Mouse (Mus musculus): ENCODE results near the gene P4hb. TPM values are rescaled to one million over a fixed set of nuclear protein-coding genes. Genes with fewer than 3 reads are reported as not detected.
A peak's percentile ranks its signal among the peaks of the same experiment; 100 is the strongest.

P4hb gene
- polyA plus RNA-seq, 1 experiment from 2014 or later = 648 TPM

DNA sequence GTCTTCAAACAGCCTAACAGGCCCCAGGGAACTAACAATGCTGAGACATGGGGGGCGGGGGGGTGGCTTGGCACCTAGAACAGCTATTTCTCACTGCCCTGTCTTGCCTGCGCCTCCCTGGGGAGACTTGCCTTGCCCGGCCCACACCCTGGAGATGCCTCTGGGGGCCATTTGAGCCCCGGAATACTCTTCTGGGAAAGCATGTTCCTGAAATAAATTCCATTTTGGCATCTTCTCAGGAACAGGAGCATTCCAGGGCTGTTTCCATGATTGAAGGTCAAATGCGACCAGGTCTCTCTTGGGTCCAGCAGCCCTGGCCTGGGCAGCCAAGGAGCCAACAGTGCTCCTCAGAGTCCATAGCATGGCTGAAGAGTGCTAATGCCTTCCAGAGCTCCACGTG lies 30.7 kb downstream of the P4hb start:
- no peak overlapping the region for H3K9ac ChIP-seq (ENCODE audit: low read depth, low read length)
- H3K4me3 ChIP-seq (ENCODE audit: low read depth, low read length) = no peak overlapping the region
- H3K36me3 ChIP-seq (ENCODE audit: control insufficient read depth, insufficient read depth, low read length) = peaks cover 19% of the 10 kb centered on the region
- no peaks in the 10 kb centered on the region for H3K9me3 ChIP-seq (ENCODE audit: control insufficient read depth, low read length)
- no peak overlapping the region for H3K4me2 ChIP-seq
- peaks cover 13% of the 10 kb centered on the region for H3K4me1 ChIP-seq (replicated peaks; ENCODE audit: control insufficient read depth, insufficient read depth, low read length)
- WGBS = 83% methylated on average over 6 of the region's 6 CpGs
- ATAC-seq (replicated peaks; ENCODE audit: low FRiP score) (no peak), DNase-seq (ENCODE audit: low spot score) (no peak)
- H3K27me3 ChIP-seq (replicated peaks; ENCODE audit: control insufficient read depth, insufficient read depth, low read length) = no peaks in the 10 kb centered on the region; the same call in 1 of the 2 replicates
- no peak overlapping the region for H3K27ac ChIP-seq (ENCODE audit: low read depth, low read length)

DNA sequence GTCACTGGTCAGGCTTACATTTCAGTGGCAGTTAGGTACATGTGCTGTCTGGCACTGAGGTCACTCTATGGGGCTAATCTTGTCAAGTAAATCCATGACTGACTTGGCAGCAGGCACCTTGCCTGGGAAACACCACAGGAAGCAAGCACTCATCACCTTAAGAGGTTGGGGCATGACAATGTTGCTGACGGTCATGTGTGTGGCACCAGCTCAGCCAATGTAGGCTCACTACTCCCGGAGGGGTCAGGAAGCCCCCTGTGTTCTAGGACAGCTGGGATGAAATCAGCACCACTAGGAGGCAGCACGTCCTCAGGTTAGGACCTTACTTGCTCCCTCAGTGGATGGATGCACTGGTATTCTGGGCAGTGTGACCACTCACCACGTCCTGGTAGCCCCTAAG lies 31.1 kb downstream of the P4hb start:
- peaks cover 19% of the 10 kb centered on the region for H3K36me3 ChIP-seq (ENCODE audit: control insufficient read depth, insufficient read depth, low read length)
- H3K4me2 ChIP-seq = no peak overlapping the region
- H3K27ac ChIP-seq (ENCODE audit: low read depth, low read length) = no peak overlapping the region
- no peaks in the 10 kb centered on the region for H3K9me3 ChIP-seq (ENCODE audit: control insufficient read depth, low read length)
- 49% methylated on average over 4 of the region's 4 CpGs for WGBS
- no peaks in the 10 kb centered on the region; the same call in 1 of the 2 replicates for H3K27me3 ChIP-seq (replicated peaks; ENCODE audit: control insufficient read depth, insufficient read depth, low read length)
- no peak overlapping the region for H3K9ac ChIP-seq (ENCODE audit: low read depth, low read length)
- no peak for DNase-seq (ENCODE audit: low spot score)
- no peak for ATAC-seq (replicated peaks; ENCODE audit: low FRiP score)
- H3K4me3 ChIP-seq (ENCODE audit: low read depth, low read length) = no peak overlapping the region
- H3K4me1 ChIP-seq (replicated peaks; ENCODE audit: control insufficient read depth, insufficient read depth, low read length) = peaks cover 11% of the 10 kb centered on the region

DNA sequence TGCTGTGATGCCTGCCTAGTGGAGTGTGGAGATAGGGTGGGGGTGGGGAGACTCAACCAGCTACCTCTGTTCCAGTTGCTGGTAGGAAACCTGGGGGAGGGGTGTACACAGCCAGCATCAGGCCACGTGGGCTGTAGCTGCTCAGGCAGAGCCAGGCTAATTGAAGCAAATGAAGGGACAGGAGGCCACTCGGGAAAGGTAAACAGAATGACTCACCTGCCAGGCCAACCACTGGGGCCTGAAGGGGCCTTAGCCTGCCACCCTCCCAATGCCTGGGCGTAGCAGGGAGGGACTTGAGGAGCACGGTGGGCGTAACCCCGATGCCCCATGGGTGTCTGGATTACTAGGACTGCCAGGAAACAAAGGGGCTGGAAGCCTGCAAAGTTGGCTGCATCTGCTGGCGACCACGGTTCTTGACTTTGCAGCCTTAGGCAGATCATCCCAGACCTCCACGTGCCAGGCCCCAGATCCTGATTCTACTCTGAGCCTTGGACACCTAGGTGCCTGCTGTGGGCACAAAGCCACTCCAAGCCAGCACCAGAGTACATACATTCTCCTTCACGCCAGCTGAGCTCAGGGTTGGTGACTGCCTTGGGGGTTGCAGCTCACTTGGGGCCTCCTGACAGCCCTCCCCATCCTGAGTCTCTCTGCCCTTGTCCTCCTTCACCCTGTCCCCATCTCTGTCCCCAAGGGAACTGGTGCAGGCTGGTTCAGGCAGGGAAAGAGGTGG lies 33.6 kb downstream of the P4hb start:
- H3K27ac ChIP-seq (ENCODE audit: low read depth, low read length) = peak overlapping the region; percentile 39; the same call in 1 of the 2 replicates
- H3K9me3 ChIP-seq (ENCODE audit: control insufficient read depth, low read length) = no peaks in the 10 kb centered on the region
- peak overlapping the region; percentile 13; the same call in 1 of the 2 replicates for H3K9ac ChIP-seq (ENCODE audit: low read depth, low read length)
- WGBS = 44% methylated on average over 10 of the region's 10 CpGs
- ATAC-seq (replicated peaks; ENCODE audit: low FRiP score) (peak; percentile 40; the same call in 1 of the 2 replicates), DNase-seq (ENCODE audit: low spot score) (peak; percentile 51)
- H3K27me3 ChIP-seq (replicated peaks; ENCODE audit: control insufficient read depth, insufficient read depth, low read length) = peaks cover 5% of the 10 kb centered on the region
- H3K4me2 ChIP-seq = 0 out of 2 replicates have a peak overlapping the region, but pooled peaks have one; percentile 8
- peaks cover 11% of the 10 kb centered on the region for H3K4me1 ChIP-seq (replicated peaks; ENCODE audit: control insufficient read depth, insufficient read depth, low read length)
- H3K36me3 ChIP-seq (ENCODE audit: control insufficient read depth, insufficient read depth, low read length) = peaks cover 15% of the 10 kb centered on the region
- no peak overlapping the region for H3K4me3 ChIP-seq (ENCODE audit: low read depth, low read length)

DNA sequence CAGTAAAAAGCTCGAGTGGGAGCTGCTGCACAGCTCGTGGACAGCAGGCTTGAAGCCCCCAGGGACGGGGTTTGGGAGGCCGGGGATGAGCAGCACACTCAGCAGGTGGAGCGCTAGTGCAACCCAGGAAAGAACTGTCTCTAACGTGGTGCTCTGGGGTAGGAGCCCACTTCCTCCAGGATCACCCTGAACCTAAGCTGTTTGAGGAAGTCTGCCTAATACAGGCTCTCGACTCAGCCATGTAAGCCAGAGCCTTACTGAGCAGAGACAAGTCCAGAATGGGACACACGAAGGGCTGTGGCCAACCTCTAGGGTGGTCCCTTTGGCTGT lies 34.1 kb downstream of the P4hb start:
- H3K4me2 ChIP-seq = 0 out of 2 replicates have a peak overlapping the region, but pooled peaks have one; percentile 8
- no peak overlapping the region for H3K4me3 ChIP-seq (ENCODE audit: low read depth, low read length)
- no peak for ATAC-seq (replicated peaks; ENCODE audit: low FRiP score)
- H3K9ac ChIP-seq (ENCODE audit: low read depth, low read length) = no peak overlapping the region
- H3K27me3 ChIP-seq (replicated peaks; ENCODE audit: control insufficient read depth, insufficient read depth, low read length) = peaks cover 9% of the 10 kb centered on the region
- peaks cover 11% of the 10 kb centered on the region for H3K4me1 ChIP-seq (replicated peaks; ENCODE audit: control insufficient read depth, insufficient read depth, low read length)
- no peaks in the 10 kb centered on the region for H3K9me3 ChIP-seq (ENCODE audit: control insufficient read depth, low read length)
- no peak for DNase-seq (ENCODE audit: low spot score)
- H3K36me3 ChIP-seq (ENCODE audit: control insufficient read depth, insufficient read depth, low read length) = peaks cover 10% of the 10 kb centered on the region; the same call in 1 of the 2 replicates
- no peak overlapping the region for H3K27ac ChIP-seq (ENCODE audit: low read depth, low read length)
- WGBS = 45% methylated on average over 8 of the region's 8 CpGs

DNA sequence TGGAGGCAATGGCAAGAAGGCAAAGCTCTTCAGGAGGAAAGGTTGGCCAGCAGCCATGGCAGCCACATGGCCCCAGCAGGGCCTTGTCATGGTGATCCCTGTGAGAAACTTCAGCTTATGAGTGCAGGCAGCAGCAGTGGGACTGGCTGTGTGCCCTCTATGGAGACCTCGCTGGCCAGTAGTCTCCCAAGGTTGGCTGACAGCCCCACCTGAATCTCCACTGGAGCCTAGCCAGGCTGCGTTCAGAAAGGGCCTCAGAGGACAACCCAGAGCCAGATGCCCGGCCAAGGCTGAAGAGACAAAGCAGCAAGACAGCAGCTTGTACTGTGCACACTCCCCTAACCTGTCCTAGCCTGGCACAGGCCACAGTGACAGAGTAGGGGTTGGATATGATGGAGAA lies 34.6 kb downstream of the P4hb start:
- H3K36me3 ChIP-seq (ENCODE audit: control insufficient read depth, insufficient read depth, low read length) = peaks cover 6% of the 10 kb centered on the region; the same call in 1 of the 2 replicates
- no peak overlapping the region for H3K4me3 ChIP-seq (ENCODE audit: low read depth, low read length)
- no peak overlapping the region for H3K9ac ChIP-seq (ENCODE audit: low read depth, low read length)
- H3K27ac ChIP-seq (ENCODE audit: low read depth, low read length) = no peak overlapping the region
- no peaks in the 10 kb centered on the region for H3K9me3 ChIP-seq (ENCODE audit: control insufficient read depth, low read length)
- WGBS = 77% methylated on average over 3 of the region's 3 CpGs
- no peak for DNase-seq (ENCODE audit: low spot score)
- H3K4me2 ChIP-seq = no peak overlapping the region
- no peak for ATAC-seq (replicated peaks; ENCODE audit: low FRiP score)
- H3K27me3 ChIP-seq (replicated peaks; ENCODE audit: control insufficient read depth, insufficient read depth, low read length) = peaks cover 9% of the 10 kb centered on the region
- H3K4me1 ChIP-seq (replicated peaks; ENCODE audit: control insufficient read depth, insufficient read depth, low read length) = peaks cover 11% of the 10 kb centered on the region

DNA sequence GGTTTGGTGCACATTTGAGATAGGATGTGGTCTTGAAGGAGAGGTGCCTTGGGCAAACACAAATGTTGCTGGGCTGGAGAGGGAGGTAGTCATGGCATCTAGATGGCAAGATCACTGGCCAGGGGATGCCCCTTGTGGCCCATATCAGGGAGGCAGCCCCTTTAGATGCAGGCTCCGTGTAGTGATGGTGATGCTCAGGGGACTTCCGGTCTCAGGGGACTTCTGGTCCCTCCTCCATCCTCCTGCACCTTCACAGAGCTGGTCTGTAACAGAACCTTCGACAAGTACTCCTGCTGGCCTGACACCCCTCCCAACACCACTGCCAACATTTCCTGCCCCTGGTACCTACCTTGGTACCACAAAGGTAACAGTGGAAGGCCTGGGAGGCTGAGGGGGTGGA lies 37.2 kb downstream of the P4hb start:
- no peak for ATAC-seq (replicated peaks; ENCODE audit: low FRiP score)
- H3K27ac ChIP-seq (ENCODE audit: low read depth, low read length) = no peak overlapping the region
- peaks cover 13% of the 10 kb centered on the region for H3K4me1 ChIP-seq (replicated peaks; ENCODE audit: control insufficient read depth, insufficient read depth, low read length)
- no peak overlapping the region for H3K9ac ChIP-seq (ENCODE audit: low read depth, low read length)
- peaks cover 35% of the 10 kb centered on the region for H3K27me3 ChIP-seq (replicated peaks; ENCODE audit: control insufficient read depth, insufficient read depth, low read length)
- no peak overlapping the region for H3K4me3 ChIP-seq (ENCODE audit: low read depth, low read length)
- no peaks in the 10 kb centered on the region for H3K36me3 ChIP-seq (ENCODE audit: control insufficient read depth, insufficient read depth, low read length)
- H3K4me2 ChIP-seq = no peak overlapping the region
- no peak for DNase-seq (ENCODE audit: low spot score)
- WGBS = 76% methylated on average over 3 of the region's 3 CpGs
- H3K9me3 ChIP-seq (ENCODE audit: control insufficient read depth, low read length) = no peaks in the 10 kb centered on the region

DNA sequence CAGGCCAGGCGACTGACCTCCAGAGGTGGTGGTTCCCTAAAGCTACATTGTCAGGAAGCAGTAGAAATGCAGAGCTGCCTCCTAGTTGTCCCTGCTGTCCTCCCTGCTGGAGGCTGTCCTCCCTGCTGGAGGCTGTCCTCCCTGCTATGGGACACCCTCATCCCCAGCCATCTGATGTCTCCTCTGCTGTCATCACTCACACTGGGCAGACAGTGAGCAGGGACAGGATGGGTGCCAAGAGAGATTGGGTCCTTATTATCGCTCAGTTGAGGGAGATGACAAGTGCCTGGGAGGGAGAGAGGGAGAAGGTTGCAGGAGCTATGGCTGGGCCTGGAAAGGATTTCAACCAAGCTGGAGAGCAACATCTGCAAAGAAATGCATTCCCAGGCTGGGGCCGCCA lies 37.9 kb downstream of the P4hb start:
- no peaks in the 10 kb centered on the region for H3K9me3 ChIP-seq (ENCODE audit: control insufficient read depth, low read length)
- no peak overlapping the region for H3K4me2 ChIP-seq
- H3K27ac ChIP-seq (ENCODE audit: low read depth, low read length) = no peak overlapping the region
- H3K27me3 ChIP-seq (replicated peaks; ENCODE audit: control insufficient read depth, insufficient read depth, low read length) = peaks cover 42% of the 10 kb centered on the region
- H3K4me1 ChIP-seq (replicated peaks; ENCODE audit: control insufficient read depth, insufficient read depth, low read length) = peaks cover 16% of the 10 kb centered on the region
- WGBS = 73% methylated on average over 3 of the region's 3 CpGs
- no peak for DNase-seq (ENCODE audit: low spot score)
- no peak overlapping the region for H3K9ac ChIP-seq (ENCODE audit: low read depth, low read length)
- no peak for ATAC-seq (replicated peaks; ENCODE audit: low FRiP score)
- no peaks in the 10 kb centered on the region for H3K36me3 ChIP-seq (ENCODE audit: control insufficient read depth, insufficient read depth, low read length)
- H3K4me3 ChIP-seq (ENCODE audit: low read depth, low read length) = no peak overlapping the region

DNA sequence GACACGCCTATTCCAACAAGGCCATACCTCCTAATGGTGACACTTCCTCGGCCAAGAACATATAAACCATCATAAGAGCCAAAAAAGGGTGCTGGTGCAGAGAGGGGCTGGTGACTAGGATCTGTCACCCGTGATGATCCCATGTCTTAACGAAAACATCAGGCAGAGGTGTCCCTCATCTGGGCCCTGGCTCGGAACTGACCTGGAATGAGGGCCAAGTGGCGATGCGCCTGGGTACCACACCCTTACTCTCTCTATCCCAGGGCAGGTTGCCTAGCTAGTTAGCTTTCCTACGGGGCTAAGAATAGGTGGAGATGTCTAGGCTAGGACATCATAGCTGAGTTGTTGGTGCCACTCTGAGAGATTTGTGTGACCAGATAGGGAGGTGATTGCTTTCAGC lies 39.0 kb downstream of the P4hb start:
- Histone ChIP-seq H3K4me2 (no peak overlapping the region), H3K9ac (ENCODE audit: low read depth, low read length) (no peak overlapping the region), H3K4me1 (replicated peaks; ENCODE audit: control insufficient read depth, insufficient read depth, low read length) (peaks cover 12% of the 10 kb centered on the region), H3K27me3 (replicated peaks; ENCODE audit: control insufficient read depth, insufficient read depth, low read length) (peaks cover 52% of the 10 kb centered on the region), H3K9me3 (ENCODE audit: control insufficient read depth, low read length) (no peaks in the 10 kb centered on the region), H3K36me3 (ENCODE audit: control insufficient read depth, insufficient read depth, low read length) (no peaks in the 10 kb centered on the region), H3K4me3 (ENCODE audit: low read depth, low read length) (no peak overlapping the region), H3K27ac (ENCODE audit: low read depth, low read length) (no peak overlapping the region)
- no peak for DNase-seq (ENCODE audit: low spot score)
- 74% methylated on average over 8 of the region's 8 CpGs for WGBS
- ATAC-seq (replicated peaks; ENCODE audit: low FRiP score) = no peak

DNA sequence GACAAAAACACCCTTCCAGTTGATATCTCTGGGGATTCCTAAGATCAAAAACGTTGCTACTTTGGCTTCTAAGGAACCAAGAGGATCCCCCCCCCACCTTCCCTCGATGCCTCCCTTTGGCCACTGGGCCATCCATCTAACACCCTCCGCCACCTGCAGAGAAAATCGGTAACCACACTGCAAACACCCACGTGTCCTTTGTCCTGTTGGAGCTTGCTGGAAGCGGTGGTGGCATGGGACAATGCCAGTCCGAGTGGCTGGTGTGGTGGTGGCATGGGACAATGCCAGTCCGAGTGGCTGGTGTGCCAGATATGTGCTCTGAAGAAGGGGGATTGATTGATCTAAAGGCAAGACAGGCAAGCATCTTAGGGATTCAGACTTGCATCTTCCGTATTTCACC lies 41.4 kb downstream of the P4hb start:
- H3K4me2 ChIP-seq = peak overlapping the region; percentile 66; the same call in 1 of the 2 replicates

More for the DNA sequence above, 41.4 kb downstream of the P4hb start:
- WGBS = 30% methylated on average over 9 of the region's 9 CpGs
- DNase-seq (ENCODE audit: low spot score) = no peak
- Histone ChIP-seq H3K36me3 (ENCODE audit: control insufficient read depth, insufficient read depth, low read length) (no peaks in the 10 kb centered on the region), H3K4me3 (ENCODE audit: low read depth, low read length) (no peak overlapping the region), H3K9ac (ENCODE audit: low read depth, low read length) (no peak overlapping the region), H3K4me1 (replicated peaks; ENCODE audit: control insufficient read depth, insufficient read depth, low read length) (peaks cover 16% of the 10 kb centered on the region), H3K27ac (ENCODE audit: low read depth, low read length) (no peak overlapping the region), H3K9me3 (ENCODE audit: control insufficient read depth, low read length) (no peaks in the 10 kb centered on the region), H3K27me3 (replicated peaks; ENCODE audit: control insufficient read depth, insufficient read depth, low read length) (peaks cover 65% of the 10 kb centered on the region)
- no peak for ATAC-seq (replicated peaks; ENCODE audit: low FRiP score)
